Mouse (Mus musculus) kidney, embryonic 14.5 days (tissue): ENCODE measurements at regions not wholly inside any gene's neighbourhood (a gene's known extent, or its start where the extent isn't known, plus 50 kb on each side); places are given as distances from the start of the nearest gene placed in this dataset.
A peak's percentile ranks its signal among the peaks of the same experiment; 100 is the strongest.

Experiments
- ATAC-seq: fragments of 200-750 bp; cut with Nextera tagmentation; 2 replicates; pipeline ENCODE4 v1.8.0; 2017; ENCODE audit warnings: moderate number of reproducible peaks, mild to moderate bottlenecking, moderate TSS enrichment, moderate library complexity; ENCODE audit not compliant: low FRiP score, low TSS enrichment
- H3K27ac ChIP-seq: fragments of 300-500 bp; sonication (generic); 2 replicates; pipeline ENCODE4 v1.5.1; 2014; ENCODE audit warnings: low read depth, mild to moderate bottlenecking, low read length, moderate library complexity, mixed read lengths
- H3K27me3 ChIP-seq: fragments of 300-500 bp; sonication (generic); 2 replicates; pipeline ENCODE4 v1.6.1; 2014; ENCODE audit warnings: mild to moderate bottlenecking, low read length; ENCODE audit not compliant: control insufficient read depth, insufficient read depth
- H3K36me3 ChIP-seq: fragments of 300-500 bp; sonication (generic); 2 replicates; pipeline ENCODE4 v1.6.1; 2014; ENCODE audit warnings: low read length, mixed read lengths; ENCODE audit not compliant: control insufficient read depth, insufficient read depth
- H3K4me1 ChIP-seq: fragments of 300-500 bp; sonication (generic); 2 replicates; pipeline ENCODE4 v1.6.1; 2014; ENCODE audit warnings: low read length, mixed read lengths; ENCODE audit not compliant: control insufficient read depth, insufficient read depth
- H3K4me2 ChIP-seq: fragments of 300-500 bp; sonication (generic); replicated peaks from 2 replicates; pipeline ENCODE4 v1.6.1; 2014; ENCODE audit warnings: low read depth, mild to moderate bottlenecking, low read length
- H3K4me3 ChIP-seq: fragments of 300-500 bp; sonication (generic); 2 replicates; pipeline ENCODE4 v1.5.1; 2014; ENCODE audit warnings: mild to moderate bottlenecking, low read length
- H3K9ac ChIP-seq: fragments of 300-500 bp; sonication (generic); 2 replicates; pipeline ENCODE4 v1.6.1; 2014; ENCODE audit warnings: low read depth, mild to moderate bottlenecking, low read length, moderate library complexity
- H3K9me3 ChIP-seq: fragments of 300-500 bp; sonication (generic); 2 replicates; pipeline ENCODE4 v1.6.1; 2016; ENCODE audit warnings: low read length; ENCODE audit not compliant: control insufficient read depth
- WGBS: fragments of 180-500 bp; shearing (Covaris S2); extraction: QIAGEN DNeasy Blood & Tissue Kit; methylation state at CpG from one replicate; pipeline ENCODE4 v1.1.7; 2014; 5-methylcytosine and 5-hydroxymethylcytosine counted together

GRCm38 (mm10) chr3:149485406-149485805, 495.1 kb upstream of the Adgrl2 start:
- ATAC-seq: no peak
- Histone ChIP-seq H3K27me3 (no peaks in the 10 kb centered on the region), H3K4me3 (no peak overlapping the region), H3K4me1 (no peaks in the 10 kb centered on the region), H3K9me3 (no peaks in the 10 kb centered on the region), H3K27ac (no peak overlapping the region), H3K9ac (no peak overlapping the region), H3K4me2 (no peak overlapping the region), H3K36me3 (no peaks in the 10 kb centered on the region)
- WGBS: 75% methylated on average over 4 of the region's 4 CpGs

- Histone ChIP-seq H3K4me3 (no peak overlapping the region), H3K27ac (no peak overlapping the region), H3K36me3 (no peaks in the 10 kb centered on the region), H3K9me3 (no peaks in the 10 kb centered on the region), H3K27me3 (no peaks in the 10 kb centered on the region), H3K9ac (no peak overlapping the region), H3K4me1 (no peaks in the 10 kb centered on the region), H3K4me2 (no peak overlapping the region)
- ATAC-seq: no peak
- WGBS: 51% methylated on average over 2 of the region's 2 CpGs
Observed at GRCm38 (mm10) chr3:149484319-149484718, 494.0 kb upstream of the Adgrl2 start.

- H3K9ac ChIP-seq: no peak overlapping the region
- H3K4me3 ChIP-seq: no peak overlapping the region
- no peaks in the 10 kb centered on the region for H3K4me1 ChIP-seq
- no peaks in the 10 kb centered on the region for H3K27me3 ChIP-seq
- no peak overlapping the region for H3K4me2 ChIP-seq
- no peaks in the 10 kb centered on the region for H3K9me3 ChIP-seq
- 31% methylated on average over 2 of the region's 2 CpGs for WGBS
- H3K36me3 ChIP-seq: no peaks in the 10 kb centered on the region
- no peak for ATAC-seq
- H3K27ac ChIP-seq: no peak overlapping the region
Observed at GRCm38 (mm10) chr3:149476151-149476550, 485.8 kb upstream of the Adgrl2 start.

GRCm38 (mm10) chr3:149466973-149467372, 476.6 kb upstream of the Adgrl2 start:
- Histone ChIP-seq H3K36me3 (no peaks in the 10 kb centered on the region), H3K27ac (no peak overlapping the region), H3K4me1 (no peaks in the 10 kb centered on the region), H3K4me2 (no peak overlapping the region), H3K9ac (no peak overlapping the region), H3K4me3 (no peak overlapping the region), H3K27me3 (no peaks in the 10 kb centered on the region), H3K9me3 (no peaks in the 10 kb centered on the region)
- no peak for ATAC-seq
- 92% methylated on average over 5 of the region's 5 CpGs for whole genome bisulfite sequencing

GRCm38 (mm10) chr3:149464603-149465002, 474.2 kb upstream of the Adgrl2 start:
- Histone ChIP-seq H3K36me3 (no peaks in the 10 kb centered on the region), H3K4me3 (no peak overlapping the region), H3K27me3 (no peaks in the 10 kb centered on the region), H3K9me3 (no peaks in the 10 kb centered on the region), H3K4me2 (no peak overlapping the region), H3K27ac (no peak overlapping the region), H3K4me1 (no peaks in the 10 kb centered on the region), H3K9ac (no peak overlapping the region)
- ATAC-seq: no peak
- WGBS: 99% methylated on average over 5 of the region's 5 CpGs

GRCm38 (mm10) chr3:149462121-149462541, 471.8 kb upstream of the Adgrl2 start:
- no peaks in the 10 kb centered on the region for H3K36me3 ChIP-seq
- no peak overlapping the region for H3K9ac ChIP-seq
- H3K4me1 ChIP-seq: no peaks in the 10 kb centered on the region
- H3K27me3 ChIP-seq: no peaks in the 10 kb centered on the region
- H3K9me3 ChIP-seq: no peaks in the 10 kb centered on the region
- WGBS: 23% methylated on average over 2 of the region's 2 CpGs
- H3K4me2 ChIP-seq: no peak overlapping the region
- no peak for ATAC-seq
- no peak overlapping the region for H3K27ac ChIP-seq
- H3K4me3 ChIP-seq: no peak overlapping the region

- Histone ChIP-seq H3K27me3 (no peaks in the 10 kb centered on the region), H3K4me1 (no peaks in the 10 kb centered on the region), H3K36me3 (no peaks in the 10 kb centered on the region), H3K4me2 (no peak overlapping the region), H3K27ac (no peak overlapping the region), H3K4me3 (no peak overlapping the region), H3K9me3 (no peaks in the 10 kb centered on the region), H3K9ac (no peak overlapping the region)
- WGBS: 71% methylated on average over 2 of the region's 2 CpGs
- ATAC-seq: no peak
Observed at GRCm38 (mm10) chr3:149461613-149462012, 471.3 kb upstream of the Adgrl2 start.

- H3K27ac ChIP-seq: no peak overlapping the region
- no peaks in the 10 kb centered on the region for H3K9me3 ChIP-seq
- 88% methylated on average over 3 of the region's 3 CpGs for WGBS
- ATAC-seq: no peak
- no peaks in the 10 kb centered on the region for H3K36me3 ChIP-seq
- no peak overlapping the region for H3K4me2 ChIP-seq
- H3K4me1 ChIP-seq: no peaks in the 10 kb centered on the region
- H3K4me3 ChIP-seq: no peak overlapping the region
- H3K27me3 ChIP-seq: no peaks in the 10 kb centered on the region
- no peak overlapping the region for H3K9ac ChIP-seq
Observed at GRCm38 (mm10) chr3:149449376-149449775, 459.0 kb upstream of the Adgrl2 start.

GRCm38 (mm10) chr3:149445991-149446564, 455.7 kb upstream of the Adgrl2 start:
- Histone ChIP-seq H3K4me2 (no peak overlapping the region), H3K4me1 (no peaks in the 10 kb centered on the region), H3K27ac (no peak overlapping the region), H3K4me3 (no peak overlapping the region), H3K9ac (no peak overlapping the region), H3K9me3 (no peaks in the 10 kb centered on the region), H3K27me3 (no peaks in the 10 kb centered on the region), H3K36me3 (no peaks in the 10 kb centered on the region)
- ATAC-seq: peak; percentile 62; the same call in 1 of the 2 replicates
- 49% methylated on average over 6 of the region's 6 CpGs for whole genome bisulfite sequencing
